Mouse (Mus musculus): Measurements from ENCODE around the gene Pik3r2.

The Pik3r2 gene

DNA sequence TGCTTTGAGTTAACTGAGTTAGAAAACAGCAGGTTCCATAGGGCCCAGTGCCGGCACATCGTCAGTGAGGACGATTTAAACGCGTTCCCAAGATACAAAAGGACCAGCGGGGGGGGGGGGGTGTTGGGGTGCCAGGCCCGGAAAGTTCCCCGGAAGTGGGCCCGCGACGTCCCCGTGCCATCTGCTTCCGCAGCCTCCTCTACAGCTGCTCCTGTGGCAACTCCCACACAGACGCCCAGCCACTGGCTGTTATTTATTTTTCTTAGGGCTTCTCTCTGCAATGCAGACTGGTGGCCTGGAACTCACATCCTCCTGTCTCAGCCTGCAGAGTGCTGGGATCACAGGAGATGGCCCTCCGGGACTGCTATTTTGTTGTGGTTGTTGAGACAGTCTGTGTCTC, 24.6 kb upstream of the Pik3r2 start:
- DNase-seq (ENCODE audit: low spot score) = no peak

GRCm38 (mm10) chr8:70800648-70801047, 24.1 kb upstream of the Pik3r2 start:
- DNase-seq (ENCODE audit: low spot score) = no peak

DNA sequence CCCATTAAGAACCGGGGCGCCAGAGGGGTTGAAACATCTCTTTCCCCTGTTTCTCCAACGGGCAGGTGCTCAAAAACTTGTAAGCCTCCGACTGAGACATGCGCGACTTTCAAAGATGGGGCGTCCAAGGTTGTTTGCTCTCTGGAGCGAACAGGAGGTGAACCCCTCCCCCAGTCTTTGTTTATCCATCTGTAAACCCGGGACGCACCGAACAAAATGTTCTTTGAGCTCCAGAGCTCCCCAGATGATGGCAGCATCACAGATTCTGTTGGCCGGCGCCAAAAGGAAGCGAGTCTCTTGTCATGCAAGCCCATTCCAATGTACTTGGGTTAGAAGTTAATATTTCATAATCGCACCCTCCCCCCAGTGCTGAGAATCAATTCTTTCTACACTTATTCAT, 21.8 kb upstream of the Pik3r2 start:
- no peak for DNase-seq (ENCODE audit: low spot score)

DNA sequence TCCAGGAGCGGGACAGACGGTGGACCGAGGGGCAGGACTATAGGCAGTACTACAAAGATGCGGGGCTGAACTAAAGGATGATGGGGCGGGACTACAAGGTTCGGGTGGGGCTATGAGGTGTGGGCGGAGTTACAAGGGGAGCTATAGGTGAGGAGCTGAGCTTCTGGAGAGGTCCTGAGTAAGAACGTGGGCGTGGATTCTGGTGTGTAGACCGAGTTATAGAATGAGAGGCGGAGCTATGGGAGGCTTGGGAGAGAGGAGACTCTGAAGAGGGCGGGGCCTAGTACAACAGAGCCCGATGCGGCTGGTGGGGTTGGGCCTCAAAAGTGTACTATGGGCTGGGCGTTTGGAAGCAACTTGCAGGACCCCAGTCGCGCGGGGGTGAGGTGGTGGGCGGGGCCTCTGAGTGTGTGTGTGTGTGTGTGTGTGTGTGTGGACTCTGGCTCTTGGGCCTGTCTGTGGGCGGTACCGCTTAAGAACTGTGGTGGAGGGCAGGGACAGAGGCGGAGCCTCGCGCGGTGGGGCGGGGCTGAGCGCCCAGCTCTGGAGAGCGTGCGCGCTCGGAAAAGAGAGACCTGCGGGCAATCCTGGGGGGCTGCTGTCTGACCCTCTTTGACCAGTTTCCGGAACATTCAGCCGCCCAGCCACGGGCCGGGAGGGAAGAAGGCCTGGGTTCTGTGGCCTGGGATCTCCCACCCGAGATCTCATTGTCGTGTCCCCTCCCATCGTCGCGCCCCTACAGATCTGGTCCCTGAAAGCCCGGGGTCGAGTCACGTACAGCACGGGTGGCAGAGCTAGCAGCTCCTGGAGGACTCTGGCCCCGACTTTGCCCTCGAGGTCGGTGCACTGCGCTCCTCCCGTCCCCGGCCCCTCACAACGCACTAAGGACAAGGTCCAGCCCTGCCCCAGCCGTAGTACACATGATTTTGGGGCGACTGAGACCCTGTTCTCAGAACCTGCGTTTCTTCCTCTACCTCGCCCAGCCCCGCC, 20.9 kb upstream of the Pik3r2 start:
- peak; percentile 91 for DNase-seq (ENCODE audit: low spot score)

DNA sequence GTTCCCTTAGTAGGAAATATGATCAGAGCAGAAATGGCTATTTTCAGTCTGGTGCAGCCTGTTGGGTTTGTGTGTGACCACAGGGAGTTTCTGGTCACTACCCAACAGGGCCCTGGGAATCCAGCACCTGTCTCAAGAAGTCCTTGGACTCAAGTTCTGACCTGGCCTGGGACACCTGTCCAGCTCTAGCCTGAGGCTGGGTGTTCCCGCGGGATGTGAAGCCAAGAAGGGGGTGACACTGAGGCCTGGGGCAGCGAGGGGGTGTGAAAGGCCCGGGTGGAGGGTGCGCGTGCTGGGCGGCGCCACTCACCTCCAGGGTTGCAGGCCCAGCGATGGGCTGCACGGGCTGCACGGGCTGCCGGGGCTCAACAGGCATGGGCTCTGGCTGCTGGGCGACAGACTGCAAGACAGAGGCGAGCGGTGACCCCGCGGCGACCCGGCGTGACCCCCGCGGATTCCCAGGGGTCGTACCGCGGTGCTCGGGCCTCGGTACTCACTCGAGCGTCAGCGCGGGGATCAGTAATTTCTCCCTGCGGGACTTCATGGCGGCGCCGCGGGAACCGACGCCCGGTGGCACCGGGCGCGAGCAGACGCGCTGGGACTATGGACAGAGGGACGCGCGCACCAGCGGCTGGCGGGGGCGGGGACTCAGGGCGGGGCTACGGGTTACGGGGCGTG, 20.0 kb upstream of the Pik3r2 start:
- DNase-seq (ENCODE audit: low spot score) = no peak

DNA sequence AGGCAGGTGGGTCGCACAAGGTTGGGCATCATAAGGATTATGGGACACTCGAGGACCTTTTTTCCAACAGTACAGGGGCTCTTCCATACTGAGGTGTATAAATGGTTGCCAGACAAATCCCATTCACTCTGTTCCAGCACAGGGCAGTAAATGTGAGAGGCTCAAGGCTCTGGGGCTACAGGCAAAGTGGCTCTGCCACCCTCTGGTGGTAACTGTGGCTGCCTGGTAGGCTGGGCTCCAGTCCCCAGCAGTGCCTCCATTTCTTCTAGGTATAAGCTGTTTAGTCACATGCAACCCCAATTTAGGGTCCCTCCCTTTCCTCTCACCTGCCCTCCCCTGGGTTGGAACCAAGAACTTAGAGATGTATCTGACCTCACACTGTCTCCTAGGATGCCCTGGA, 18.9 kb upstream of the Pik3r2 start:
- no peak for DNase-seq (ENCODE audit: low spot score)

GRCm38 (mm10) chr8:70794215-70794614, 17.7 kb upstream of the Pik3r2 start:
- no peak for DNase-seq (ENCODE audit: low spot score)

DNA sequence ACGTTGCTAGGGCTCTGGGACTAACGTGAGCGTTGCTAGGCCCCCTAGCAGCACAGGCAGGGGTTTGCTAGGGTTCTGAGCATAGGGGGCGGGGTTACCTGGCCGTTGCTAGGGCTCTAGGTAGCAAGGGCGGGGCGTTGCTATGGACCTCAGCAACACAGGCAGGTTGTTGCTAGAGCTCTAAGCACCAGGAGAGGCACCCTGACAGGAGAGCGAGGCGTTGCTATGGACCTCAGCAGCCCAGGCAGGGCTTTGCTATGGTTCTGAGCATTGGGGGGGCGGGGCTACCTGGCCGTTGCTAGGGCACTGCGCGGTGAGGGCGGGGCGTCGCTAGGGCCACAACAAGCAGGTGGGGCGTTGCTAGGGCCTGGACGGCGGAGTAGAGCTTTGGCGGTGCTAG, 16.2 kb upstream of the Pik3r2 start:
- DNase-seq (ENCODE audit: low spot score) = peak; percentile 69

DNA sequence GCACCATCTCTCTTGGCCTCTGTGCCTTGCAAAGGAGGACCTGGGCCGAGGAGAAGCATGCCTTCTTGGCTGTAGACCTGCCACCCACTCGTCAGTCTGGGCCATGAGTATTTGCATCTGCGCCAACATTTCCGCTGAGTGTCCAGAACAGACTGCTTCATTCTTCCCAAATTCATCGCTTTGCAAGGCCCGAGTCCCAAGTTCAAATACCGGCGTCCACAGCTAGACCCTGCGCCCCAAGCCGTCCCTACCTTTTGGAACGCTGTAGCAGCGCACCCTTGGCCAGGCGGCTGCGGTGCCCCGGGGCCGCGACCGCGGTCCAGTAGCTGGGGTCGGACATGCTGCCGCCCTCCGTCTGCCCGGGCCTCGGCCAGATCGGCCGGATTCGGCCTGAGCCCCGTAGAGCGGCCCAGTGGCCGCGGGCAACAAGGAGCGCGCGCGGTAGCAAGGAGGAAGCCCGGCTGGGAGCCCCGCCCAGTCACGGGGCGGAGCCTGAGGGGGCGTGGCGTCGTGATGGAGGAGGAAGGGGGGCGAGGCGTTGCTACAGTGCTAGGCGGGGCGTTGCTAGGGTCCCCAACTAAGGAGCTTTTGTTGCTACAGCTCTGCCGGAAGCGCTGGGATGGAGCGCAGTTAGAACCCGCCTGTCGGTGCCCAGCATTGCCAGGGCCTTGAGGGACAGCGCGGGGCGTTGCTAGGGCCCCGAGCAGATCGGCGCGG, 15.6 kb upstream of the Pik3r2 start:
- DNase-seq (ENCODE audit: low spot score) = peak; percentile 91

DNA sequence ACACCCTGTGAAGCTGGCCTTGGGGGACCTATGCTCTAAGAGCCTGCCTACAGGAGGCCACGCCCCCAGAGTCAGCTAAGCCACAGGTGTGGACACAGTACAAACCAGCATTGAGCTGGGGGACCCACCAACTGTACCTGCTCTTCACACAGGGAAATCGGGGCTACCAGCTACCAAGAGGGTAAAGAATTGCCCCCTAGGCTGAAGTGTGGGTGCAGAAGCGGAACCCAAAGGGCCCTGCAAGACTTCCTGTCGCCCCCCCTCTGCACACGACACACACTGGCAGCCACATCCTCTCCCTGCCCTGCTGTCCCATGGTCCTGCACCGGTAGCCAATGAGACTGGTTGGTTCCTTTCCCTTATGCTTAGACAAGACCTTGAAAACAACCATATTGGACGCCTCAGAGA, 14.8 kb upstream of the Pik3r2 start:
- no peak for DNase-seq (ENCODE audit: low spot score)

DNA sequence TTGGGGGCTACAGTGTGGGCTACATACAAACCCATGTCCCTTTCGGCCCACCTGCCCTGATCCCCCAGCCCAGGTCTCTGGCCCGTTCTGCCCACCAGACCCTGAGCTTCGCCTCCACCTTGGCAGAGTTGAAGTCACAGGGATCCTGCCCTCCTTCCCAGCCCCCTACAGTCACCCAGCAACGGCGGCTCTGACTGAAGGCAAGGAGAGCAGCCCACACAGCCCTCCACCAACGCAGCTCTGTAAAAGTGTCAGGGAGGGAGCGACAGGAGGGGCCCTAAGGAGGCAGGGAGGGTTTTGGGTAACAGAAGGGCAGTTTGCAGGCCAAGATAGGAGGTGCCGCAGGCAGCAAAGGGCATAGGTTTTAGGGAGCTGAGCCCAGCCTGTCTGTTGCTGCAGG, 14.3 kb upstream of the Pik3r2 start:
- DNase-seq (ENCODE audit: low spot score) = no peak

GRCm38 (mm10) chr8:70789046-70789445, 12.5 kb upstream of the Pik3r2 start:
- no peak for DNase-seq (ENCODE audit: low spot score)

GRCm38 (mm10) chr8:70787941-70788667, 11.6 kb upstream of the Pik3r2 start:
- no peak for DNase-seq (ENCODE audit: low spot score)

DNA sequence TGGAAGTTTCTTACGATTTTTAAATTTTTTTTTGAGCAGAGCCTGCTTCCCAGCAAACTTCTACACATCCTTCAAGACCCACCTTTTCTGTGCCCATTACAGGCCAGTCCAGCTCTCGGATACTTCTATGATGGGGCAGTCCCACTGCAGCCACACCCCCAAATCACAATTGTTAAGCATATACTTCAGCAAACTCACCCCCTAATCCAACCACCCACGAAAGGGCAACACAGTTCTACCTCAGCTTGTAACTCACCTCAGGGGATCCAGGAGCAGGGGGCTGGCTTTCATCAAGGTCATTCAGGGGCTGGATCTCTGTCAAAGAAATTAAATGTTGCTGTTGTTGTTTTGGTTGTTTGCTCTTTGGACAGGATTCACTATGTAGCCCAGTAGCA, 10.5 kb upstream of the Pik3r2 start:
- no peak for DNase-seq (ENCODE audit: low spot score)

- no peak for DNase-seq (ENCODE audit: low spot score)
These were observed 10.0 kb upstream of the Pik3r2 start for GRCm38 (mm10) chr8:70786291-70787050.

- DNase-seq (ENCODE audit: low spot score) = no peak
These were observed 3.6 kb upstream of the Pik3r2 start for GRCm38 (mm10) chr8:70780093-70780492.

- no peak for DNase-seq (ENCODE audit: low spot score)
These were observed 540 bp downstream of the Pik3r2 start for GRCm38 (mm10) chr8:70775851-70776495.

- no peak for DNase-seq (ENCODE audit: low spot score)
These were observed 1.3 kb downstream of the Pik3r2 start for GRCm38 (mm10) chr8:70775227-70775626.

DNA sequence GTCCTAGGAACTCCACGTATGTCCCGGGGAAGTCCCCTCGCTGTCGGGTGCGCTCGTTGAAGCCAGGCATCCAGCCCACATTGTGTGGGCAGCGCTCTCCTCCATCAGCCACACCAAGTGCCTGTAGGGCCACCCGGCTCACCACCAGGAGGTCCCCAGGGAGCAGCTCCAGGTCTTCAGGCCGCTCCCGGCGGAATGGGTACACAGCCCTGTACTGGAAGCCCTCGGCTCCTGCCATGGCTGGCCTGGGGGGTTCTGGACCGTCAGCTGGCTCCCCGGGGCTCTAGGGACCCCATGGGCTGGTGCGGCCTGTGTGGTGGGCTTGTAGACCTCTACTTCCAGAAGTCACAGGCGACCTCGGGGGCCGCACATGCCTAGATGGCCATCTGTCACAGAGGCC, 1.8 kb downstream of the Pik3r2 start:
- DNase-seq (ENCODE audit: low spot score) = no peak

GRCm38 (mm10) chr8:70773833-70774232, 2.7 kb downstream of the Pik3r2 start:
- DNase-seq (ENCODE audit: low spot score) = no peak

DNA sequence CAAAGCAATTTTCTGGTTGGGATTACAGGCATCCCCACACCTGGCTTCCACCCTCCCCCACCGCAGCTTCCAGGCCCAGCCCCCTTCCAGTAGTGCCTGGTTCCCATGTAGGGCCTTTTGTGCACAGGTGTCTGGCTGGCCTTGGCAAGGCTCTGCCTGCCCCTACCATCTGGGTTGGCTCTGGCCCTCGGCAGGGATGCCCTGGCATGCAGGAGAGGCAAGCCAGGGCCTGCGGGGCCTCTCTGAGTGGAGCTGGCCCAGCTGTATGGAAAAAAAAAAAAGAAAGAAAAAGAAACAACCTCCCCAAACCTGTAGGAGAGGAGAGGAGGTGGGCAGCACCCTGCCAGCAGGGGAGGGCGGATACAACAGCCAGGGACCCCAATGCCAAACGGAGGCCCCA, 3.1 kb downstream of the Pik3r2 start:
- no peak for DNase-seq (ENCODE audit: low spot score)
